Comparison of ENCODE assay signal across 9 mouse cellular contexts in genomic region chr3:65959416-65960001, GRCm38 (mm10). TPM values are rescaled to one million over a fixed set of nuclear protein-coding genes. Genes with fewer than 3 reads are reported as not detected.
DNase-seq lines count a peak whose midpoint lies in the region; ATAC-seq and TF ChIP-seq lines count a peak whose summit lies in the region.
"Had no signal": no experiment of that assay in that cellular context is flagged by ENCODE, and none has a peak within 500 bp of the region (broad histone marks: within the 10 kb centered on the region; RNA-seq: fewer than 3 reads in every experiment).

No protein-coding gene starts in this region.

- H3K27ac ChIP-seq in kidney, embryonic 15.5 days: no peak overlapping the region
- no peak overlapping the region for H3K27ac ChIP-seq in embryonic facial prominence, embryonic 13.5 days
- H3K27ac ChIP-seq in intestine, embryonic 15.5 days: no peak overlapping the region

- H3K4me1 ChIP-seq in kidney, embryonic 15.5 days: peaks cover 21% of the 10 kb centered on the region
- H3K4me1 ChIP-seq in embryonic facial prominence, embryonic 13.5 days: peaks cover 23% of the 10 kb centered on the region
- peaks cover 13% of the 10 kb centered on the region for H3K4me1 ChIP-seq in intestine, embryonic 15.5 days (replicated peaks)

- H3K9ac ChIP-seq in kidney, embryonic 15.5 days: no peak overlapping the region
- H3K9ac ChIP-seq in embryonic facial prominence, embryonic 13.5 days: peak overlapping the region; percentile 100; the same call in 1 of the 2 replicates
- H3K9ac ChIP-seq in intestine, embryonic 15.5 days: no peak overlapping the region

- TF ChIP-seq POLR2A in myocyte (IDR thresholded peaks at IDR 0.05; ENCODE audit: insufficient read length, low read depth): no peak

- no peaks in the 10 kb centered on the region for H3K27me3 ChIP-seq in kidney, embryonic 15.5 days
- no peaks in the 10 kb centered on the region for H3K27me3 ChIP-seq in embryonic facial prominence, embryonic 13.5 days
- H3K27me3 ChIP-seq in intestine, embryonic 15.5 days (replicated peaks): no peaks in the 10 kb centered on the region
- H3K27me3 ChIP-seq in myocyte (ENCODE audit: control insufficient read depth, insufficient read depth, insufficient read length): no peaks in the 10 kb centered on the region

- WGBS in kidney, embryonic 15.5 days: 65% methylated on average over 3 of the region's 3 CpGs
- WGBS in embryonic facial prominence, embryonic 13.5 days: 94% methylated on average over 3 of the region's 3 CpGs
- 80% methylated on average over 3 of the region's 3 CpGs for WGBS in intestine, embryonic 15.5 days

- peaks cover 17% of the 10 kb centered on the region for H3K36me3 ChIP-seq in kidney, embryonic 15.5 days
- peaks cover 15% of the 10 kb centered on the region for H3K36me3 ChIP-seq in embryonic facial prominence, embryonic 13.5 days
- H3K36me3 ChIP-seq in intestine, embryonic 15.5 days: 0 out of 2 replicates have a peak, but pooled peaks cover 3% of the 10 kb centered on the region
- H3K36me3 ChIP-seq in myocyte (ENCODE audit: control insufficient read depth, insufficient read depth): peaks cover 26% of the 10 kb centered on the region

- ATAC-seq in kidney, embryonic 15.5 days (replicated peaks; ENCODE audit: low FRiP score): no peak
- no peak for ATAC-seq in embryonic facial prominence, embryonic 13.5 days (ENCODE audit: insufficient number of reproducible peaks, insufficient read depth, low FRiP score, low TSS enrichment, low read depth)
- ATAC-seq in intestine, embryonic 15.5 days: no peak

- DNase-seq in kidney, postnatal 4 days: no peak
- DNase-seq in urinary bladder, adult 2 months (ENCODE audit: low spot score): no peak
- DNase-seq in adrenal gland, postnatal 36 days: no peak
- DNase-seq in adrenal gland, adult 2 months: no peak
- DNase-seq: cerebellum, adult 11-12 months had no signal

- no peaks in the 10 kb centered on the region for H3K9me3 ChIP-seq in kidney, embryonic 15.5 days (replicated peaks)
- H3K9me3 ChIP-seq in embryonic facial prominence, embryonic 13.5 days: no peaks in the 10 kb centered on the region
- H3K9me3 ChIP-seq in intestine, embryonic 15.5 days: no peaks in the 10 kb centered on the region

- peaks cover 30% of the 10 kb centered on the region for H3K79me2 ChIP-seq in myocyte (ENCODE audit: control insufficient read depth, insufficient read depth)

- no peak overlapping the region for H3ac ChIP-seq in myocyte (ENCODE audit: control insufficient read depth, insufficient read length)

- peak overlapping the region; percentile 81 for H3K4me2 ChIP-seq in kidney, embryonic 15.5 days
- H3K4me2 ChIP-seq in embryonic facial prominence, embryonic 13.5 days: peak overlapping the region; percentile 88; the same call in 1 of the 2 replicates
- H3K4me2 ChIP-seq in intestine, embryonic 15.5 days (replicated peaks): peak overlapping the region; percentile 69; the same call in 1 of the 2 replicates
- peak overlapping the region; percentile 84 for H3K4me2 ChIP-seq in myocyte (ENCODE audit: low read depth)

- peak overlapping the region; percentile 97; the same call in 1 of the 2 replicates for H3K4me3 ChIP-seq in kidney, embryonic 15.5 days (replicated peaks)
- peak overlapping the region; percentile 93 for H3K4me3 ChIP-seq in embryonic facial prominence, embryonic 13.5 days
- no peak overlapping the region; the same call in 1 of the 2 replicates for H3K4me3 ChIP-seq in intestine, embryonic 15.5 days (replicated peaks)
- H3K4me3 ChIP-seq in myocyte: peak overlapping the region; percentile 97

TF ChIP-seq in myocyte, 11 proteins besides CTCF, POLR2A, EP300 and RAD21:
- TF ChIP-seq USF1 (IDR thresholded peaks at IDR 0.05; ENCODE audit: low read depth): no peak
- no peak for TF ChIP-seq TCF12 (IDR thresholded peaks at IDR 0.05; ENCODE audit: insufficient read depth, poor library complexity, severe bottlenecking)
- TF ChIP-seq POLR2AphosphoS2 (IDR thresholded peaks at IDR 0.05; ENCODE audit: insufficient read length, low read depth): no peak
- no peak for TF ChIP-seq MYOG (IDR thresholded peaks at IDR 0.05; ENCODE audit: control insufficient read depth in 1 of 3, insufficient read depth in 1 of 3, insufficient read length in 2 of 3, low read depth in 2 of 3)
- TF ChIP-seq E2F4 (IDR thresholded peaks at IDR 0.05; ENCODE audit: insufficient read depth): no peak
- no peak for TF ChIP-seq MYOD1 (IDR thresholded peaks at IDR 0.05; ENCODE audit: control insufficient read depth in 1 of 3, insufficient read length in 2 of 3, low read depth in 2 of 3)
- TF ChIP-seq SRF (IDR thresholded peaks at IDR 0.05; ENCODE audit: control insufficient read depth, insufficient read length, low read depth): no peak
- TF ChIP-seq TCF3 (IDR thresholded peaks at IDR 0.05; ENCODE audit: insufficient read length, low read depth): no peak
- no peak for TF ChIP-seq MAX (IDR thresholded peaks at IDR 0.05; ENCODE audit: low read depth)
- TF ChIP-seq CEBPB (IDR thresholded peaks at IDR 0.05; ENCODE audit: insufficient read depth, poor library complexity, severe bottlenecking): no peak
- no peak for TF ChIP-seq REST (IDR thresholded peaks at IDR 0.05; ENCODE audit: insufficient read depth, insufficient read length)

RNA-seq across cellular contexts. Expression of gene Ccnl1, which starts 1.5 kb away (rescaled TPM):
- polyA plus RNA-seq in kidney, embryonic 15.5 days (2015; fragmentation: Nextera tagmentation; extraction: Ambion mirVana): 99.6 and 101 TPM in 2 replicates
- 107 and 123 TPM in 2 replicates for polyA plus RNA-seq in embryonic facial prominence, embryonic 13.5 days (2015; fragmentation: Nextera tagmentation; extraction: Ambion mirVana)
- polyA plus RNA-seq in intestine, embryonic 15.5 days (2015; fragmentation: Nextera tagmentation; extraction: Ambion mirVana): 93.2 and 97.2 TPM in 2 replicates
- 12.8 TPM for polyA plus RNA-seq in myocyte (2012; fragmentation: generic; extraction: Trizol)
- polyA plus RNA-seq in urinary bladder, adult 2 months (2012; rRNA removed): 86.0 and 114 TPM in 2 replicates
- total RNA-seq in adrenal gland, postnatal 36 days (2021): 100 to 1,000 TPM in 1 of 2 experiments, 10 to 100 TPM in 1; 80.0 to 129 TPM
- 100 to 1,000 TPM in 1 of 2 experiments, 10 to 100 TPM in 1; 65.8 to 125 TPM for total RNA-seq in adrenal gland, adult 2 months (2021)
- 120 and 136 TPM in 2 replicates for polyA plus RNA-seq in adrenal gland, adult 2 months (2012; rRNA removed)
